Mouse (Mus musculus): ENCODE measurements around the gene Gng7. TPM values are rescaled to one million over a fixed set of nuclear protein-coding genes. Genes with fewer than 3 reads are reported as not detected.
"Not testable (repeated sequence)": the region's sequence is repeated elsewhere in the genome, so short reads cannot be mapped to it uniquely, and the experiment has no call there.

Gng7 gene
- polyA plus RNA-seq (2015; fragmentation: Nextera tagmentation; extraction: Ambion mirVana) = 5.2 and 6.1 TPM in 2 replicates

GRCm38 (mm10) chr10:81014393-81015384 lies at the start of gene Gng7:
Gene Gng7 (minus strand): TSS chr10:81014945.
- Histone ChIP-seq H3K4me1 (ENCODE audit: control insufficient read depth, insufficient read depth, low read length) (no peaks in the 10 kb centered on the region), H3K27ac (ENCODE audit: low read length) (no peak within 1 kb of the TSS), H3K27me3 (ENCODE audit: control insufficient read depth, insufficient read depth, low read length) (no peaks in the 10 kb centered on the region), H3K9ac (ENCODE audit: low read length) (peak within 1 kb of the TSS; percentile 70), H3K36me3 (ENCODE audit: control insufficient read depth, insufficient read depth, low read length) (no peaks in the 10 kb centered on the region), H3K9me3 (replicated peaks; ENCODE audit: control insufficient read depth, low read length) (no peaks in the 10 kb centered on the region), H3K4me3 (replicated peaks; ENCODE audit: low read length) (peak within 1 kb of the TSS; percentile 48), H3K4me2 (ENCODE audit: low read depth, low read length) (peak within 1 kb of the TSS; percentile 66)
- WGBS = 9% methylated on average over 31 of the region's 31 CpGs
- peak; percentile 98 for ATAC-seq (ENCODE audit: insufficient read depth, low FRiP score)

- H3K4me1 ChIP-seq (ENCODE audit: control insufficient read depth, insufficient read depth, low read length); H3K9me3 ChIP-seq (replicated peaks; ENCODE audit: control insufficient read depth, low read length); H3K36me3 ChIP-seq (ENCODE audit: control insufficient read depth, insufficient read depth, low read length); H3K4me2 ChIP-seq (ENCODE audit: low read depth, low read length); ATAC-seq (ENCODE audit: insufficient read depth, low FRiP score); H3K9ac ChIP-seq (ENCODE audit: low read length); H3K4me3 ChIP-seq (replicated peaks; ENCODE audit: low read length); H3K27me3 ChIP-seq (ENCODE audit: control insufficient read depth, insufficient read depth, low read length); H3K27ac ChIP-seq (ENCODE audit: low read length): not testable (repeated sequence)
- WGBS = 90% methylated on average over 8 of the region's 8 CpGs
Measured at GRCm38 (mm10) chr10:81064519-81064918, 49.8 kb upstream of the Gng7 start.

GRCm38 (mm10) chr10:81062710-81063109 lies 48.0 kb upstream of the Gng7 start:
- Histone ChIP-seq H3K4me2 (ENCODE audit: low read depth, low read length) (no peak overlapping the region), H3K4me3 (replicated peaks; ENCODE audit: low read length) (no peak overlapping the region), H3K27me3 (ENCODE audit: control insufficient read depth, insufficient read depth, low read length) (no peaks in the 10 kb centered on the region), H3K9ac (ENCODE audit: low read length) (no peak overlapping the region), H3K9me3 (replicated peaks; ENCODE audit: control insufficient read depth, low read length) (no peaks in the 10 kb centered on the region), H3K36me3 (ENCODE audit: control insufficient read depth, insufficient read depth, low read length) (no peaks in the 10 kb centered on the region), H3K4me1 (ENCODE audit: control insufficient read depth, insufficient read depth, low read length) (peaks cover 15% of the 10 kb centered on the region), H3K27ac (ENCODE audit: low read length) (no peak overlapping the region)
- WGBS = 53% methylated on average over 4 of the region's 4 CpGs
- no peak for ATAC-seq (ENCODE audit: insufficient read depth, low FRiP score)

GRCm38 (mm10) chr10:81059603-81060543 lies 45.1 kb upstream of the Gng7 start, which contains the start of gene Sgta:
Gene Sgta (minus strand): TSS chr10:81060181.
- ATAC-seq (ENCODE audit: insufficient read depth, low FRiP score) = peak; percentile 96
- Histone ChIP-seq H3K4me3 (replicated peaks; ENCODE audit: low read length) (peak within 1 kb of the TSS; percentile 92), H3K9me3 (replicated peaks; ENCODE audit: control insufficient read depth, low read length) (no peaks in the 10 kb centered on the region), H3K27ac (ENCODE audit: low read length) (peak within 1 kb of the TSS; percentile 40), H3K36me3 (ENCODE audit: control insufficient read depth, insufficient read depth, low read length) (no peaks in the 10 kb centered on the region), H3K27me3 (ENCODE audit: control insufficient read depth, insufficient read depth, low read length) (no peaks in the 10 kb centered on the region), H3K4me2 (ENCODE audit: low read depth, low read length) (peak within 1 kb of the TSS; percentile 93), H3K4me1 (ENCODE audit: control insufficient read depth, insufficient read depth, low read length) (peaks cover 15% of the 10 kb centered on the region), H3K9ac (ENCODE audit: low read length) (peak within 1 kb of the TSS; percentile 90)
- under 1% methylated on average over 48 of the region's 48 CpGs for WGBS

GRCm38 (mm10) chr10:81058896-81059295 lies 44.2 kb upstream of the Gng7 start:
- Histone ChIP-seq H3K4me3 (replicated peaks; ENCODE audit: low read length) (peak overlapping the region; percentile 92), H3K4me1 (ENCODE audit: control insufficient read depth, insufficient read depth, low read length) (peaks cover 15% of the 10 kb centered on the region), H3K27me3 (ENCODE audit: control insufficient read depth, insufficient read depth, low read length) (no peaks in the 10 kb centered on the region), H3K36me3 (ENCODE audit: control insufficient read depth, insufficient read depth, low read length) (no peaks in the 10 kb centered on the region), H3K9ac (ENCODE audit: low read length) (peak overlapping the region; percentile 90), H3K4me2 (ENCODE audit: low read depth, low read length) (peak overlapping the region; percentile 93), H3K9me3 (replicated peaks; ENCODE audit: control insufficient read depth, low read length) (no peaks in the 10 kb centered on the region), H3K27ac (ENCODE audit: low read length) (no peak overlapping the region)
- no peak for ATAC-seq (ENCODE audit: insufficient read depth, low FRiP score)
- WGBS = 82% methylated on average over 6 of the region's 6 CpGs

- no peaks in the 10 kb centered on the region for H3K36me3 ChIP-seq (ENCODE audit: control insufficient read depth, insufficient read depth, low read length)
- ATAC-seq (ENCODE audit: insufficient read depth, low FRiP score) = no peak
- H3K4me3 ChIP-seq (replicated peaks; ENCODE audit: low read length) = no peak overlapping the region
- H3K9ac ChIP-seq (ENCODE audit: low read length) = 0 out of 2 replicates have a peak overlapping the region, but pooled peaks have one; percentile 23
- H3K4me2 ChIP-seq (ENCODE audit: low read depth, low read length) = no peak overlapping the region
- H3K27me3 ChIP-seq (ENCODE audit: control insufficient read depth, insufficient read depth, low read length) = no peaks in the 10 kb centered on the region
- no peak overlapping the region for H3K27ac ChIP-seq (ENCODE audit: low read length)
- WGBS = 89% methylated on average over 23 of the region's 23 CpGs
- peaks cover 15% of the 10 kb centered on the region for H3K4me1 ChIP-seq (ENCODE audit: control insufficient read depth, insufficient read depth, low read length)
- H3K9me3 ChIP-seq (replicated peaks; ENCODE audit: control insufficient read depth, low read length) = no peaks in the 10 kb centered on the region
Measured at GRCm38 (mm10) chr10:81057406-81058130, 42.8 kb upstream of the Gng7 start.

- WGBS = 77% methylated on average over 11 of the region's 11 CpGs
- H3K27ac ChIP-seq (ENCODE audit: low read length); H3K9ac ChIP-seq (ENCODE audit: low read length); H3K4me2 ChIP-seq (ENCODE audit: low read depth, low read length); H3K27me3 ChIP-seq (ENCODE audit: control insufficient read depth, insufficient read depth, low read length); H3K9me3 ChIP-seq (replicated peaks; ENCODE audit: control insufficient read depth, low read length); H3K4me3 ChIP-seq (replicated peaks; ENCODE audit: low read length); ATAC-seq (ENCODE audit: insufficient read depth, low FRiP score): not testable (repeated sequence)
- peaks cover 12% of the 10 kb centered on the region for H3K36me3 ChIP-seq (ENCODE audit: control insufficient read depth, insufficient read depth, low read length)
- H3K4me1 ChIP-seq (ENCODE audit: control insufficient read depth, insufficient read depth, low read length) = peaks cover 15% of the 10 kb centered on the region
Measured at GRCm38 (mm10) chr10:81055802-81056340, 41.1 kb upstream of the Gng7 start.

GRCm38 (mm10) chr10:81055169-81055568 lies 40.4 kb upstream of the Gng7 start:
- Histone ChIP-seq H3K9me3 (replicated peaks; ENCODE audit: control insufficient read depth, low read length) (no peaks in the 10 kb centered on the region), H3K4me3 (replicated peaks; ENCODE audit: low read length) (no peak overlapping the region)

More at GRCm38 (mm10) chr10:81055169-81055568, 40.4 kb upstream of the Gng7 start:
- H3K27ac ChIP-seq (ENCODE audit: low read length) = no peak overlapping the region
- H3K4me2 ChIP-seq (ENCODE audit: low read depth, low read length) = no peak overlapping the region
- H3K4me1 ChIP-seq (ENCODE audit: control insufficient read depth, insufficient read depth, low read length) = peaks cover 15% of the 10 kb centered on the region
- 90% methylated on average over 6 of the region's 6 CpGs for WGBS
- peaks cover 13% of the 10 kb centered on the region for H3K36me3 ChIP-seq (ENCODE audit: control insufficient read depth, insufficient read depth, low read length)
- no peaks in the 10 kb centered on the region for H3K27me3 ChIP-seq (ENCODE audit: control insufficient read depth, insufficient read depth, low read length)
- no peak overlapping the region for H3K9ac ChIP-seq (ENCODE audit: low read length)
- ATAC-seq (ENCODE audit: insufficient read depth, low FRiP score) = no peak

Measured in stomach, embryonic 16.5 days (tissue).